Mouse (Mus musculus) kidney, postnatal 0 days (tissue): Measurements from ENCODE around the gene Plin4. TPM values are rescaled to one million over a fixed set of nuclear protein-coding genes. Genes with fewer than 3 reads are reported as not detected.
"Not testable (repeated sequence)": the region's sequence is repeated elsewhere in the genome, so short reads cannot be mapped to it uniquely, and the experiment has no call there.

Experiments
- ATAC-seq: fragments of 200-750 bp; cut with Nextera tagmentation; replicated peaks from 2 replicates; pipeline ENCODE4 v1.8.0; 2017; ENCODE audit warnings: low read depth, moderate number of reproducible peaks, moderate TSS enrichment, moderate library complexity; ENCODE audit not compliant: low FRiP score
- DNase-seq: peaks from one replicate; pipeline ENCODE4 v3.0.0-alpha.2; 2016; ENCODE audit warnings: low spot score
- H3K27ac ChIP-seq: fragments of 300-500 bp; sonication (generic); 2 replicates; pipeline ENCODE4 v1.5.1; 2014; ENCODE audit warnings: mild to moderate bottlenecking
- H3K27me3 ChIP-seq: fragments of 300-500 bp; sonication (generic); 2 replicates; pipeline ENCODE4 v1.6.1; 2014; ENCODE audit warnings: low read length, mixed read lengths; ENCODE audit not compliant: insufficient read depth
- H3K36me3 ChIP-seq: fragments of 300-500 bp; sonication (generic); 2 replicates; pipeline ENCODE4 v1.6.1; 2014; ENCODE audit warnings: low read length, mixed read lengths; ENCODE audit not compliant: insufficient read depth
- H3K4me1 ChIP-seq: fragments of 300-500 bp; sonication (generic); replicated peaks from 2 replicates; pipeline ENCODE4 v1.6.1; 2014; ENCODE audit warnings: antibody characterized with exemption, low read length, mixed read lengths; ENCODE audit not compliant: insufficient read depth
- H3K4me2 ChIP-seq: fragments of 300-500 bp; sonication (generic); 2 replicates; pipeline ENCODE4 v1.6.1; 2014; ENCODE audit warnings: mild to moderate bottlenecking, low read length, moderate library complexity, mixed read lengths
- H3K4me3 ChIP-seq: fragments of 300-500 bp; sonication (generic); replicated peaks from 2 replicates; pipeline ENCODE4 v1.5.1; 2014; ENCODE audit warnings: low read depth, low read length
- H3K9ac ChIP-seq: fragments of 300-500 bp; sonication (generic); 2 replicates; pipeline ENCODE4 v1.6.1; 2014; ENCODE audit warnings: low read depth, low read length
- H3K9me3 ChIP-seq: fragments of 300-500 bp; sonication (generic); replicated peaks from 2 replicates; pipeline ENCODE4 v1.6.1; 2016; ENCODE audit warnings: low read length, inconsistent platforms, mixed read lengths
- CTCF ChIP-seq: IDR thresholded peaks from 2 replicates; pipeline ENCODE4 v1.5.1; 2016; ENCODE audit warnings: antibody characterized with exemption, low read depth, mild to moderate bottlenecking, moderate library complexity
- WGBS: fragments of 180-500 bp; shearing (Covaris S2); extraction: QIAGEN DNeasy Blood & Tissue Kit; methylation state at CpG from one replicate; pipeline ENCODE4 v1.1.7; 2014; 5-methylcytosine and 5-hydroxymethylcytosine counted together
- polyA plus RNA-seq: library from polyadenylated mRNA; unstranded; fragments of >200 nt; fragmentation: Nextera tagmentation; extraction: Ambion mirVana; gene quantifications from 2 replicates; pipeline ENCODE4 v1.2.1, GENCODE M21; 2015

Plin4 gene
- polyA plus RNA-seq, 1 experiment from 2014 or later = 0.08 TPM

- H3K9me3 ChIP-seq = no peaks in the 10 kb centered on the region
- H3K4me3 ChIP-seq = no peak overlapping the region
- no peaks in the 10 kb centered on the region for H3K36me3 ChIP-seq
- WGBS = 44% methylated on average over 5 of the region's 5 CpGs
- DNase-seq (peak; percentile 79), ATAC-seq (no peak)
- H3K27me3 ChIP-seq = no peaks in the 10 kb centered on the region
- no peak overlapping the region for H3K4me2 ChIP-seq
- H3K27ac ChIP-seq = no peak overlapping the region
- H3K9ac ChIP-seq = no peak overlapping the region
- H3K4me1 ChIP-seq = no peaks in the 10 kb centered on the region
- TF ChIP-seq CTCF = peak; percentile 85
Measured at GRCm38 (mm10) chr17:56111864-56112263, 2.3 kb upstream of the Plin4 start.

GRCm38 (mm10) chr17:56111021-56111420 lies 1.4 kb upstream of the Plin4 start:
- H3K4me2 ChIP-seq = no peak overlapping the region
- no peak overlapping the region for H3K9ac ChIP-seq
- 50% methylated on average over 1 of the region's 1 CpGs for WGBS
- H3K27ac ChIP-seq = no peak overlapping the region
- H3K9me3 ChIP-seq = no peaks in the 10 kb centered on the region
- H3K4me1 ChIP-seq = no peaks in the 10 kb centered on the region
- no peaks in the 10 kb centered on the region for H3K36me3 ChIP-seq
- no peak overlapping the region for H3K4me3 ChIP-seq
- no peaks in the 10 kb centered on the region for H3K27me3 ChIP-seq
- ATAC-seq (no peak), DNase-seq (no peak)
- no peak for TF ChIP-seq CTCF

GRCm38 (mm10) chr17:56110571-56110970 lies 968 bp upstream of the Plin4 start:
- Histone ChIP-seq H3K9ac (no peak overlapping the region), H3K27me3 (no peaks in the 10 kb centered on the region), H3K4me2 (no peak overlapping the region), H3K4me3 (no peak overlapping the region), H3K9me3 (no peaks in the 10 kb centered on the region), H3K4me1 (no peaks in the 10 kb centered on the region), H3K27ac (no peak overlapping the region), H3K36me3 (no peaks in the 10 kb centered on the region)
- 78% methylated on average over 4 of the region's 4 CpGs for WGBS
- no peak for TF ChIP-seq CTCF
- ATAC-seq = no peak
- no peak for DNase-seq

- DNase-seq = no peak
- H3K9ac ChIP-seq = 0 out of 2 replicates have a peak overlapping the region, but pooled peaks have one; percentile 8
- no peaks in the 10 kb centered on the region for H3K9me3 ChIP-seq
- no peak overlapping the region for H3K4me3 ChIP-seq
- no peaks in the 10 kb centered on the region for H3K4me1 ChIP-seq
- TF ChIP-seq CTCF = no peak
- no peaks in the 10 kb centered on the region for H3K27me3 ChIP-seq
- H3K27ac ChIP-seq = no peak overlapping the region
- H3K36me3 ChIP-seq = 0 out of 2 replicates have a peak, but pooled peaks cover 4% of the 10 kb centered on the region
- 83% methylated on average over 6 of the region's 6 CpGs for WGBS
- ATAC-seq = no peak
- H3K4me2 ChIP-seq = no peak overlapping the region
Measured at GRCm38 (mm10) chr17:56108334-56109044, 1.1 kb downstream of the Plin4 start.

- no peaks in the 10 kb centered on the region for H3K4me1 ChIP-seq
- H3K4me2 ChIP-seq = no peak overlapping the region
- DNase-seq (no peak), ATAC-seq (no peak)
- no peak overlapping the region for H3K4me3 ChIP-seq
- TF ChIP-seq CTCF = no peak
- no peak overlapping the region for H3K27ac ChIP-seq
- WGBS = 76% methylated on average over 2 of the region's 2 CpGs
- H3K9ac ChIP-seq = 0 out of 2 replicates have a peak overlapping the region, but pooled peaks have one; percentile 8
- H3K36me3 ChIP-seq = 0 out of 2 replicates have a peak, but pooled peaks cover 6% of the 10 kb centered on the region
- no peaks in the 10 kb centered on the region for H3K9me3 ChIP-seq
- H3K27me3 ChIP-seq = no peaks in the 10 kb centered on the region
Measured at GRCm38 (mm10) chr17:56107736-56108135, 1.9 kb downstream of the Plin4 start.

- ATAC-seq = no peak
- no peak overlapping the region for H3K4me3 ChIP-seq
Measured at GRCm38 (mm10) chr17:56106981-56107380, 2.6 kb downstream of the Plin4 start.

GRCm38 (mm10) chr17:56106436-56106835 lies 3.2 kb downstream of the Plin4 start:
- 93% methylated on average over 4 of the region's 4 CpGs for WGBS
- not testable (repeated sequence) for ATAC-seq

More at GRCm38 (mm10) chr17:56106981-56107380, 2.6 kb downstream of the Plin4 start:
- Histone ChIP-seq H3K27me3 (no peaks in the 10 kb centered on the region), H3K4me2 (no peak overlapping the region), H3K9me3 (no peaks in the 10 kb centered on the region), H3K36me3 (0 out of 2 replicates have a peak, but pooled peaks cover 11% of the 10 kb centered on the region), H3K9ac (no peak overlapping the region), H3K27ac (no peak overlapping the region), H3K4me1 (no peaks in the 10 kb centered on the region)
- DNase-seq = no peak
- 65% methylated on average over 4 of the region's 4 CpGs for WGBS
- TF ChIP-seq CTCF = no peak

GRCm38 (mm10) chr17:56104821-56105220 lies 4.8 kb downstream of the Plin4 start:
- not testable (repeated sequence) for ATAC-seq

More at GRCm38 (mm10) chr17:56106436-56106835, 3.2 kb downstream of the Plin4 start:
- H3K9me3 ChIP-seq, DNase-seq, H3K4me3 ChIP-seq, H3K27ac ChIP-seq, H3K9ac ChIP-seq, H3K4me2 ChIP-seq, H3K27me3 ChIP-seq, H3K4me1 ChIP-seq: not testable (repeated sequence)
- H3K36me3 ChIP-seq = 0 out of 2 replicates have a peak, but pooled peaks cover 16% of the 10 kb centered on the region

More at GRCm38 (mm10) chr17:56104821-56105220, 4.8 kb downstream of the Plin4 start:
- 83% methylated on average over 1 of the region's 5 CpGs for WGBS
- not testable (repeated sequence) for H3K4me1 ChIP-seq, H3K27me3 ChIP-seq, H3K9ac ChIP-seq, H3K27ac ChIP-seq, DNase-seq, H3K4me3 ChIP-seq, H3K9me3 ChIP-seq, H3K4me2 ChIP-seq
- peaks cover 30% of the 10 kb centered on the region for H3K36me3 ChIP-seq
